Mouse (Mus musculus): ENCODE results near the gene Mecom. TPM values are rescaled to one million over a fixed set of nuclear protein-coding genes. Genes with fewer than 3 reads are reported as not detected.
"Not testable (repeated sequence)": the region's sequence is repeated elsewhere in the genome, so short reads cannot be mapped to it uniquely, and the experiment has no call there.

Mecom gene
- polyA plus RNA-seq, 1 experiment from 2014 or later, result 218 TPM

DNA sequence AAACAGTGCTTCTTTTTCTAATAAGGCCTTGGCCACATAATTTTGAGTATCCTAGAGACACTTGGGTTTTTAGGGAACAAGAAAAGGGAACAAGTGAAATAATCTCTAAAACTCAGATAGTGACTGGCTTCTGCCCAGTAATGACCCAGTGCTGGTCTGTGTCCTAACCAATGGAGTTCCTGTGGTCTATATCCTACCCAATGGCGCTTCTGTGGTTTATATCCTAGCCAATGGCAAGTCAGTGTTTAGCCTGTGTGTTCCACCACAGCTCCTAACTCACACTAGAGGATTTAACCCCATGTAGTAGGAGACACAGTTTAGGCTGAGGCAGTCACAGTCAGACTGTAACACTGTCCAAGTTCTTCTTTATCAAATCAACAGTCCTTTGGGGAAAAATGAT, 313.8 kb downstream of the Mecom start:
- Histone ChIP-seq H3K36me3 (ENCODE audit: control insufficient read depth, insufficient read depth, low read length) (no peaks in the 10 kb centered on the region; the same call in none of the 2 replicates), H3K4me2 (ENCODE audit: low read depth, severe bottlenecking) (no peak overlapping the region), H3K4me3 (ENCODE audit: low read depth, low read length) (no peak overlapping the region), H3K27me3 (ENCODE audit: control insufficient read depth, insufficient read depth, low read length) (no peaks in the 10 kb centered on the region), H3K4me1 (ENCODE audit: control insufficient read depth, insufficient read depth, low read length) (peaks cover 2% of the 10 kb centered on the region), H3K27ac (replicated peaks; ENCODE audit: low read depth, low read length) (peak overlapping the region; percentile 26; the same call in 1 of the 2 replicates), H3K9ac (ENCODE audit: low read length) (no peak overlapping the region), H3K9me3 (ENCODE audit: control insufficient read depth, low read length) (no peaks in the 10 kb centered on the region)
- ATAC-seq (ENCODE audit: insufficient number of reproducible peaks, low FRiP score, low TSS enrichment, low read depth) (no peak), DNase-seq (ENCODE audit: low spot score) (no peak)
- 81% methylated on average over 1 of the region's 1 CpGs for WGBS

DNA sequence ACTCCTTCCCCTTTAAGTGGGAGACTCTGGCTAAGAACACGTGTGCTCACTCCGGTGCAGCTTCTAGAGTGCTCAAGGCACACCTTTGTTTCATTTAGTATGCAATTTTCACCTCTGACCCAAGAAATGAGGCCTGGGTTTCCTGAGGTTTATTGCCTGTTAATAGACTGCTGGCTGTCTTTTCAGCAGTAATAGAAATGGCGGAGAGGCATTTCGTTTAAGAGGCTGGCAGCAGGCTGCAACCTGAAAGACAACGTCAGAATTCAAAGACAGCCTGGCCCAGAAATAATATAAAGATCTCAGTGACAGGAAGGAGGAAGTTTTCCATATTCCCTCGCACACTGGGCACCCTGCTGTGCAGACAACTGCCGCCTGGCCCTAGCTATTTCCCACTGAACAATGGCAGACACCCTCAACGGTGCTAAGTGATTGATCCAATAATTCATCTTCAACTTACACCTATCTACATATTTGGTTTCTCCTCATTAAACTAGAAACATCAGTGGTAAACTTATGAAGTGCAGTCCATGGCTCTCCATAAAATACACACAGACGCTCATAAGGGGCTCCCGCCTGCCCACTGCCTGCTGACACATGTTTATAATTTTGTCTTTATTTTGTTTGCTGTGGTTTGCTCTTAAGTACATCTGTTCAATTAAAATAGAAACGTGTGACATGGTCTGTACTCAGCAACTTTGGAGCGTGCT, 319.7 kb downstream of the Mecom start:
- peak; percentile 83 for ATAC-seq (ENCODE audit: insufficient number of reproducible peaks, low FRiP score, low TSS enrichment, low read depth)
- no peaks in the 10 kb centered on the region; the same call in 1 of the 2 replicates for H3K36me3 ChIP-seq (ENCODE audit: control insufficient read depth, insufficient read depth, low read length)
- 7% methylated on average over 12 of the region's 12 CpGs for WGBS
- peak overlapping the region; percentile 88 for H3K27ac ChIP-seq (replicated peaks; ENCODE audit: low read depth, low read length)
- H3K4me1 ChIP-seq (ENCODE audit: control insufficient read depth, insufficient read depth, low read length), result peaks cover 21% of the 10 kb centered on the region
- no peaks in the 10 kb centered on the region for H3K9me3 ChIP-seq (ENCODE audit: control insufficient read depth, low read length)
- no peaks in the 10 kb centered on the region for H3K27me3 ChIP-seq (ENCODE audit: control insufficient read depth, insufficient read depth, low read length)
- H3K4me2 ChIP-seq (ENCODE audit: low read depth, severe bottlenecking), result no peak overlapping the region
- H3K9ac ChIP-seq (ENCODE audit: low read length), result no peak overlapping the region
- H3K4me3 ChIP-seq (ENCODE audit: low read depth, low read length), result no peak overlapping the region
- peak; percentile 84 for DNase-seq (ENCODE audit: low spot score)

- Histone ChIP-seq H3K4me3 (ENCODE audit: low read depth, low read length) (no peak overlapping the region), H3K9ac (ENCODE audit: low read length) (no peak overlapping the region), H3K4me1 (ENCODE audit: control insufficient read depth, insufficient read depth, low read length) (peaks cover 27% of the 10 kb centered on the region), H3K9me3 (ENCODE audit: control insufficient read depth, low read length) (no peaks in the 10 kb centered on the region), H3K27me3 (ENCODE audit: control insufficient read depth, insufficient read depth, low read length) (no peaks in the 10 kb centered on the region), H3K36me3 (ENCODE audit: control insufficient read depth, insufficient read depth, low read length) (no peaks in the 10 kb centered on the region; the same call in 1 of the 2 replicates), H3K27ac (replicated peaks; ENCODE audit: low read depth, low read length) (peak overlapping the region; percentile 88), H3K4me2 (ENCODE audit: low read depth, severe bottlenecking) (no peak overlapping the region)
- WGBS, result 29% methylated on average over 12 of the region's 13 CpGs
- DNase-seq (ENCODE audit: low spot score) (peak; percentile 74), ATAC-seq (ENCODE audit: insufficient number of reproducible peaks, low FRiP score, low TSS enrichment, low read depth) (peak; percentile 71; the same call in 1 of the 2 replicates)
These were observed 320.9 kb downstream of the Mecom start for GRCm38 (mm10) chr3:30226928-30227370.

DNA sequence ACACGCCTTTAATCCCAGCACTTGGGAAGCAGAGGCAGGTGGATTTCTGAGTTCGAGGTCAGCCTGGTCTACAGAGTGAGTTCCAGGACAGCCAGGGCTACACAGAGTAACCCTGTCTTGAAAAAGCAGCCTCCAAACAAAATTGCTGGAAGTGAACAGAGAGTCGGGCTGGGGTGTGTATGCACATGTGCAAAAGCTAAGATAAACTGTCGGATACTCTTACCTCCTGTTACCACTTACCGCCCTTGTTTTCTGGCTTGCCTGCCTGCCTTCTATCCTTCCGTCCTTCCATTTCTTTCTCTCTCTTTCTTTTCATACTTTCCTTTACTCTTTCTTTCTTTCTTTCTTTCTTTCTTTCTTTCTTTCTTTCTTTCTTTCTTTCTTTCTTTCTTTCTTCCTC, 322.6 kb downstream of the Mecom start:
- H3K9me3 ChIP-seq (ENCODE audit: control insufficient read depth, low read length); H3K27ac ChIP-seq (replicated peaks; ENCODE audit: low read depth, low read length); H3K36me3 ChIP-seq (ENCODE audit: control insufficient read depth, insufficient read depth, low read length); H3K4me3 ChIP-seq (ENCODE audit: low read depth, low read length); H3K27me3 ChIP-seq (ENCODE audit: control insufficient read depth, insufficient read depth, low read length); H3K9ac ChIP-seq (ENCODE audit: low read length); DNase-seq (ENCODE audit: low spot score); H3K4me2 ChIP-seq (ENCODE audit: low read depth, severe bottlenecking); ATAC-seq (ENCODE audit: insufficient number of reproducible peaks, low FRiP score, low TSS enrichment, low read depth): not testable (repeated sequence)
- H3K4me1 ChIP-seq (ENCODE audit: control insufficient read depth, insufficient read depth, low read length), result peaks cover 36% of the 10 kb centered on the region
- WGBS, result 79% methylated on average over 6 of the region's 6 CpGs

- Histone ChIP-seq H3K9ac (ENCODE audit: low read length) (peak overlapping the region; percentile 35; the same call in 1 of the 2 replicates), H3K9me3 (ENCODE audit: control insufficient read depth, low read length) (no peaks in the 10 kb centered on the region), H3K4me3 (ENCODE audit: low read depth, low read length) (no peak overlapping the region), H3K4me1 (ENCODE audit: control insufficient read depth, insufficient read depth, low read length) (peaks cover 28% of the 10 kb centered on the region), H3K27ac (replicated peaks; ENCODE audit: low read depth, low read length) (peak overlapping the region; percentile 86), H3K36me3 (ENCODE audit: control insufficient read depth, insufficient read depth, low read length) (no peaks in the 10 kb centered on the region), H3K4me2 (ENCODE audit: low read depth, severe bottlenecking) (peak overlapping the region; percentile 5; the same call in 1 of the 2 replicates), H3K27me3 (ENCODE audit: control insufficient read depth, insufficient read depth, low read length) (no peaks in the 10 kb centered on the region)
- peak; percentile 61 for DNase-seq (ENCODE audit: low spot score)
- peak; percentile 54; the same call in 1 of the 2 replicates for ATAC-seq (ENCODE audit: insufficient number of reproducible peaks, low FRiP score, low TSS enrichment, low read depth)
- WGBS, result 18% methylated on average over 19 of the region's 19 CpGs
These were observed 327.0 kb downstream of the Mecom start for GRCm38 (mm10) chr3:30220701-30221412.

DNA sequence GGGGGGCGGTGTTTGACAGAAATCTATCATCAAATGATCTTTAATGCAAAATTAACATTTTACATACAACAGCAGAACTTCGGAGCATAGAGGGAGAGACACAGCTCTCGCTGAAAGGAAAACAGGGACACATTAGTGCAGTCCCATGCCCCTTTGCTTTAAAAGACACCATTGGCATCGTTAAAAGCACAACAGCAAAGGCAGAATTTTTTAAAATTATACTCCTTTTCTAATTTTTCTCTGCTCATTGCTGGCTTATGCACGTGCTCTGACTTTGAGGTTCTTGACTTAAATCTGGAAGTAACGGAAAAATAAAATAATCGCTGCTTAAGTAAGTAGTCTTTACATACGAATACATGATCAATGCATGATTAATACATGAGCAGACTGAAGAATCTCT, 327.9 kb downstream of the Mecom start:
- peaks cover 28% of the 10 kb centered on the region for H3K4me1 ChIP-seq (ENCODE audit: control insufficient read depth, insufficient read depth, low read length)
- H3K9ac ChIP-seq (ENCODE audit: low read length), result no peak overlapping the region
- H3K4me3 ChIP-seq (ENCODE audit: low read depth, low read length), result no peak overlapping the region
- ATAC-seq (ENCODE audit: insufficient number of reproducible peaks, low FRiP score, low TSS enrichment, low read depth) (no peak), DNase-seq (ENCODE audit: low spot score) (no peak)
- no peaks in the 10 kb centered on the region for H3K9me3 ChIP-seq (ENCODE audit: control insufficient read depth, low read length)
- H3K27me3 ChIP-seq (ENCODE audit: control insufficient read depth, insufficient read depth, low read length), result no peaks in the 10 kb centered on the region
- peak overlapping the region; percentile 36 for H3K4me2 ChIP-seq (ENCODE audit: low read depth, severe bottlenecking)
- H3K27ac ChIP-seq (replicated peaks; ENCODE audit: low read depth, low read length), result peak overlapping the region; percentile 86
- WGBS, result 33% methylated on average over 8 of the region's 8 CpGs
- H3K36me3 ChIP-seq (ENCODE audit: control insufficient read depth, insufficient read depth, low read length), result no peaks in the 10 kb centered on the region

- ATAC-seq (ENCODE audit: insufficient number of reproducible peaks, low FRiP score, low TSS enrichment, low read depth), result peak; percentile 44; the same call in 1 of the 2 replicates
- Histone ChIP-seq H3K9ac (ENCODE audit: low read length) (peak overlapping the region; percentile 27; the same call in 1 of the 2 replicates), H3K4me2 (ENCODE audit: low read depth, severe bottlenecking) (peak overlapping the region; percentile 36), H3K4me1 (ENCODE audit: control insufficient read depth, insufficient read depth, low read length) (peaks cover 32% of the 10 kb centered on the region), H3K27me3 (ENCODE audit: control insufficient read depth, insufficient read depth, low read length) (no peaks in the 10 kb centered on the region), H3K4me3 (ENCODE audit: low read depth, low read length) (0 out of 2 replicates have a peak overlapping the region, but pooled peaks have one; percentile 3), H3K27ac (replicated peaks; ENCODE audit: low read depth, low read length) (peak overlapping the region; percentile 86), H3K9me3 (ENCODE audit: control insufficient read depth, low read length) (no peaks in the 10 kb centered on the region), H3K36me3 (ENCODE audit: control insufficient read depth, insufficient read depth, low read length) (no peaks in the 10 kb centered on the region)
- peak; percentile 58 for DNase-seq (ENCODE audit: low spot score)
- WGBS, result 4% methylated on average over 21 of the region's 21 CpGs
These were observed 328.5 kb downstream of the Mecom start for GRCm38 (mm10) chr3:30219190-30219884.

GRCm38 (mm10) chr3:30214607-30215006, 333.2 kb downstream of the Mecom start:
- no peaks in the 10 kb centered on the region for H3K36me3 ChIP-seq (ENCODE audit: control insufficient read depth, insufficient read depth, low read length)
- H3K9me3 ChIP-seq (ENCODE audit: control insufficient read depth, low read length), result no peaks in the 10 kb centered on the region
- peak overlapping the region; percentile 93 for H3K27ac ChIP-seq (replicated peaks; ENCODE audit: low read depth, low read length)
- H3K4me3 ChIP-seq (ENCODE audit: low read depth, low read length), result no peak overlapping the region
- DNase-seq (ENCODE audit: low spot score) (no peak), ATAC-seq (ENCODE audit: insufficient number of reproducible peaks, low FRiP score, low TSS enrichment, low read depth) (no peak)
- H3K9ac ChIP-seq (ENCODE audit: low read length), result no peak overlapping the region
- 21% methylated on average over 4 of the region's 4 CpGs for WGBS
- H3K4me1 ChIP-seq (ENCODE audit: control insufficient read depth, insufficient read depth, low read length), result peaks cover 33% of the 10 kb centered on the region
- no peaks in the 10 kb centered on the region for H3K27me3 ChIP-seq (ENCODE audit: control insufficient read depth, insufficient read depth, low read length)
- no peak overlapping the region for H3K4me2 ChIP-seq (ENCODE audit: low read depth, severe bottlenecking)

Data from limb, embryonic 11.5 days (tissue).